Mouse (Mus musculus) embryonic fibroblast, embryonic 13.5 days (primary cell): Measurements from ENCODE around the gene Mal. TPM values are rescaled to one million over a fixed set of nuclear protein-coding genes. Genes with fewer than 3 reads are reported as not detected.

Experiments
- H3K27ac ChIP-seq: 2 replicates; pipeline ENCODE4 v1.5.1; 2012; ENCODE audit warnings: low read length, control low read depth, inconsistent platforms; ENCODE audit not compliant: insufficient read depth
- H3K4me1 ChIP-seq: 2 replicates; pipeline ENCODE4 v1.6.1; 2011; ENCODE audit warnings: low read length; ENCODE audit not compliant: control insufficient read depth, insufficient read depth
- H3K4me3 ChIP-seq: 2 replicates; pipeline ENCODE4 v1.5.1; 2011; ENCODE audit warnings: mild to moderate bottlenecking, control low read depth, low read length; ENCODE audit not compliant: insufficient read depth
- CTCF ChIP-seq: IDR thresholded peaks from 2 replicates; pipeline ENCODE4 v1.5.1; 2011; ENCODE audit warnings: mild to moderate bottlenecking, control low read depth, low read length, moderate library complexity, borderline replicate concordance; ENCODE audit not compliant: insufficient read depth
- POLR2A ChIP-seq: IDR thresholded peaks from 2 replicates; pipeline ENCODE4 v1.6.1; 2011; ENCODE audit warnings: low read depth, mild to moderate bottlenecking, control low read depth, low read length, moderate library complexity
- polyA plus RNA-seq: library from polyadenylated mRNA; stranded (reverse); fragments of >200 nt; gene quantifications from 2 replicates; pipeline ENCODE4 v1.2.4, GENCODE M21; 2011; ENCODE audit warnings: low read depth; ENCODE audit not compliant: missing spikeins, insufficient read length

Mal gene
- not detected in 2 replicates for polyA plus RNA-seq

DNA sequence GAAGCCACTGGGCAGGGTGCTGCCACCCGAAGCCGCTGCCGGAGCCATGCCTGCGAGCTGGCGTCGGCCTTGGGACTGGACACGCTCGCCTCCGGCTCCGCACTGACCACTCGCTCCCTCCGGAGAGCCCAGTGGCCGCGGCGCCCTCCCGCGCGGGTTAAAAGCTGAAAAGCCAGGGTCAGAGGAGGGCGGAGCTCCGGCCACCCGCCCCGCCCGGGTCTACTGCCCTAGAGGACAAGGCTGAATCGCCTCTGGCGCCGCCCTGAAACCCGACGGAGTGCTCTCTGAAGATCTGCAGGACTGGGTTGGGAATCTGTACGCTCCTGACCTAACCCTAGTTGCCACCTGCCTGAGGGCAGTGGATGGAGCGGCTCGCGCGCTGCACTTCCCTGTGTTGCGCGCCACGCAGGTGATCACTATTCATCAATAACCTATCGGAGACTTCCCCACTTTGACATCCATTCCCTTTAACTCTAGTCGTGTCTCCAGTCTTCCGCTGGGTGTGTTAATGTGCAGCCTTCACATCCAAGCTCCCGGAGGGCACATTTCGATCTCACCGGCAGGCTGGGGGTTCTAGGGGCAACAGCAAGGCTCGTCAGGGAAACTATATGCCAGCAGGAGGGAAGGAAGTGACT, at the start of gene Mal:
Gene Mal, minus strand, starts transcription at position 610 of the 635 bp plus-strand sequence.
- H3K4me3 ChIP-seq = no peak within 1 kb of the TSS
- H3K4me1 ChIP-seq = no peaks in the 10 kb centered on the region
- no peak for TF ChIP-seq POLR2A
- TF ChIP-seq CTCF = no peak
- no peak within 1 kb of the TSS for H3K27ac ChIP-seq

DNA sequence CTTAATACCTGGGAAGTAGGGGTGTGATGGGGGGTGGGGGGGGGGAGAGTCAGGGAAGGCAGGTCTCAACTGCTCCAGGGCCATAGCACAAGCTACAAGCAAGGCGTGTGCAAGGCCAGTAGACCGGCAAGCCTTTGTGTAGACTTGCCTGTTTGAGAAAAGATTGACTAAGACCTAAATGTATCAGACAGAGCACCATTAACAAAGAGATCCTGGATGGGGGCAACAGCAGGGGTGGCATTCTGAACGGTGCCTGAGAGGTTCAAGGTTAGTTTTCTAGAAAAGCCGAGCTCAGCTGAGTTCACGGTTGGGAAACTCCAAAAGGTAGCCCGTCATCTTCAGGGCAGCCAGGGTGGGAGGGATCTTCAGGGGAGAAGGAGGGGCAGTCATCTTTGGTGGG, 48.8 kb upstream of the Mal start:
- TF ChIP-seq POLR2A = no peak
- TF ChIP-seq CTCF = no peak
- Histone ChIP-seq H3K27ac (no peak overlapping the region), H3K4me1 (no peaks in the 10 kb centered on the region), H3K4me3 (no peak overlapping the region)

DNA sequence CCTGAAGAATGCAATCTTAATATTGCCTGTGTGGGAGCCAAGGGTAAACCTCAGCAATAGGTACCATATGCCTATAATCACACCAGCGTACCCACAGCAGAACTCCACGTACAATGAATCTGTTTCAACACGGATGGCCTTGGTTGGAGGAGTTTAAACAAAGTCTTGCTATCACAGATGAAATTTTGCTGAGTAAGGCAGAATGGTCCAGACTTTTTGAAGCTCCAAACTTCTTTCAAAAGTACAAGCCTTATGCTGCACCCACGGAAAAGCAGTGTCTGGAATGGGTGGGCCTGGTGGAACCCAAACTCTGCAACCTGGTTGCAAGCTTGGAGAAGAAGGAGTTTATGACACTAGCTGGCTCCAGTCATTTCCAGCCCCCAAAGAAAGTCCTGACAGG, 32.7 kb upstream of the Mal start:
- Histone ChIP-seq H3K4me1 (no peaks in the 10 kb centered on the region), H3K27ac (no peak overlapping the region), H3K4me3 (no peak overlapping the region)
- TF ChIP-seq CTCF (no peak), POLR2A (no peak)

DNA sequence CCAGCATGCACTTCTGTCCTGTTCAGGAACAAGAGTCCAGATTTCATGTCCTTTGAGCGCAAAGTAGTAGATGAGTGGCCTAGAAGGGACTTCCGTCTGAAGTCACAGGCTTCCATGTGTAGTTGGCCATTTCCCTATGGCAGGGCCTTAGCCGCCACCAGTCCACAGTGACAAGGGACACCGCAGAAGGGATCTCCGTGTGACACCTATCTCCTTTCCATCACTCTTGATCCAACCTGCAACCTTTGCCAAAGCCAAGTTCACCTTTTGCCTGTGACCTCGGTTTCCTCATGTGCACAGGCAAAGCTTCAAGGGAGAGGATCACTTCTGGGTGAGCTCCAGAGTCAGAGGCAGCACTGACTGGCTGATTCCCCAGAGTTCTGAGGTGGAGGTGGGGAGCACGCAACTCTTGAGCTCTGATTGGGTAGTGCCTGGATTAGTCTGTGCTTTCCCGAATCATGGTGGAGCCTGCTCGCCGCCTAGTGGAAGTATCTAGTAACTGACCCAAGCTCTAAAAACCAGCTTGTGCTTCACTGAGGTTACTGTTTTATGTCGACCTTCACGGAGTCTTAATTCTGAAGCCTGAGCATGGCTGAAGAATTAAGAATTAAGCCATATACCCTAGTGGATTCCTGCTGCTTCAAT, 27.3 kb upstream of the Mal start:
- TF ChIP-seq POLR2A (no peak), CTCF (peak; percentile 56; the same call in 1 of the 2 replicates)
- Histone ChIP-seq H3K4me1 (no peaks in the 10 kb centered on the region), H3K4me3 (no peak overlapping the region), H3K27ac (no peak overlapping the region)

DNA sequence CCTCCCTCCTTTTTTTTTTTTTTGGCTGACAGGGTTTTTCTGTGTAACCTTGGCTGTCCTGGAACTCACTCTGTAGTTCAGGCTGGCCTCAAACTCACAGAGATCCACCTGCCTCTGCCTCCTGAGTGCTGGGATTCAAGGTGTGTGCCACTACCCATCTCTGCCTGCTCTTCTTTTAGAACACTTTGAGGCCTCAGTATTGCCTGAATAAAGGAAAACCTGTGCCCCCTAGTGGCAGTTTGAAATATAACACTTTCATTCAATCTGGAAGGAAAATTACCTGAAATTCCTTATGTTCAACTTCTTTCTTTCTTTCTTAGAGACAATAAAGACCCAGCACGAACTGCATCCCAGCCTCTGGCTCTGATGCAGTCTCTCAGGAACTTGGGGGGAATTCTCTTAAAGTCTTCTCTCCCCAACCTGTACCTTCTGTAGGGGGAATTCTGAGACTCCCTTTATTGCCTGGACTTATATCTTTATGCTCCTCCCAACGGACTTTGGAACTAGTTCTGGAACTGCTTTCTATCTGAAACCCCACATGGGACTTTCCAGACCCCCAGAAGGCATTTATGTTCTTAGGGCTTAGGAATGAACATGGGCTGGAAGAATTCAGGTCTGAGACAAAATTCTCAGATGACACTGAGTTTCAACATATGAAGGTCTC, 11.5 kb upstream of the Mal start:
- Histone ChIP-seq H3K4me3 (no peak overlapping the region), H3K4me1 (no peaks in the 10 kb centered on the region), H3K27ac (no peak overlapping the region)
- TF ChIP-seq CTCF = no peak
- no peak for TF ChIP-seq POLR2A

DNA sequence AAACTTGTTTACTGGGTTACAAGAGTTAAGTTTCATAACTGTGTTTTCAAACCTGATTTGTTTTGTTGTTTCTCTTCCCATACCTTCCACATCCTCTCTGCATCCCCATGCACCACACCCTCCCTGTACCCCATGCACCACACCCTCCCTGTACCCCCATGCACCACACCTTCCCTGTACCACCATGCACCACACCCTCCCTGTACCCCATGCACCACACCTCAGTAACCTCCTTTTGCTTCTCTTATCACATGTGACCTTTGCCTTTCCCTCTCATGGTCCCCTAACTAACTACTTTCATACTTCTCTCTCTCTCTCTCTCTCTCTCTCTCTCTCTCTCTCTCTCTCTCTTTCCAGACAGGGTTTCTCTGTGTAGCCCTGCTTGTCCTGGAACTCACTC, 10.5 kb upstream of the Mal start:
- Histone ChIP-seq H3K4me1 (no peaks in the 10 kb centered on the region), H3K27ac (no peak overlapping the region), H3K4me3 (no peak overlapping the region)
- TF ChIP-seq POLR2A = no peak
- TF ChIP-seq CTCF = no peak

DNA sequence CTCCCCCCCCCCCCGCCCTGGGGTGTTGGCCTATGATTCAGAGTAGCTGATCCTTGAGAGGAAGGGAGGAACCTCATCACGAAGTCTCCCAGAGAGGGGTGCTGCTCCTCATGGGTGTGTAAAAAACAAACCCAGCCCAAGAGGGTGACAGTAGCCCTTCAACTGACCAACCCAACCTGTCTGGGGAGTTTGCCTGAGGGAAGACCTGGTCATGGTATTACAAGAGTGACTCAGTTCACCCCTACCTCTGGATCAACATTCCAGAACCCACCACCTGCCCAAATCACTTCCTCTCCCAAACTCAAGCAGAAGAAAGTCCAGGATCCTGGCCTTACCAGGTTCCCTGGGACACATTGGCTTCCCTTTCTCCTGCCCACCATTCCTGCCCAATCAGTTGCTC, 6.2 kb upstream of the Mal start:
- no peak for TF ChIP-seq CTCF
- no peak for TF ChIP-seq POLR2A
- Histone ChIP-seq H3K4me3 (no peak overlapping the region), H3K27ac (no peak overlapping the region), H3K4me1 (no peaks in the 10 kb centered on the region)

DNA sequence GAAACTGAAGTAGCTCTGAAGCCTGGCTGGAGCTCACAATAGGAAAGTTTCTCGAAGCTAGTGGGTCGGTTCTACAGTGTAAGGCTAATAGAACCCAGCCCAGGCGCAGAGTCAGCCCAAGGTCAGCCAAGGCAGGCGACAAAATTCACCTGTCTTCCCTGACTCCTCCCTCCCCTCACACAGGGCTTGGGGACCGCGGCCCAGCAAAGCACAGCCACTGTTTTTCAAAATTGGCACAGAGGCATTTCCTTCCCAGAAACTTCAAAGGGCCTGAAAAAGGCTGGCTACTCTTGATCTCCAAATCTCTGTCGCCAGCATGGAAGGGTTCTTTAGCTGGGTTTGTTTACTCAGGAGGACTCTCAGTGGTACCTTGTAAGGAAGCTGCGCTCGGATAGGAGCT, 1.1 kb downstream of the Mal start:
- Histone ChIP-seq H3K4me1 (no peaks in the 10 kb centered on the region), H3K27ac (no peak overlapping the region), H3K4me3 (no peak overlapping the region)
- TF ChIP-seq CTCF (no peak), POLR2A (no peak)

DNA sequence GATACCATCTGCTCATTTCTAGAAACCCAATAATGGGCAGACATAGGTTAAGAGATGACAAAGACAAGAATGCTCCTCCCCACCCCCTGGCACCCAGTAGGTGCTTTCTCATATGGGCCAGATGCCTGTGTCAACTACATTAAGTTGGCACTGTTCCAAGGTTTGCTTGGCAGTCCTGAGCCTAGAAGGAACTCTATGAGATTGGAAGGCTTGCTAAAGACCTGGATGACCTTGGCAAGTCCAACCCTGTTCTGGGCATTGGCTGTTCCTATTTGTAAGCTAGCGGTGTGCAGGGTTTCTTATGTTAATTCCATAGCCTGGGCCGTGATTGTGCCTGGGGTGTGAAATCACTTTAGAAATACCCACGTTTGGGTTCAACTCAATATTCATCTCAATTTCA, 1.7 kb downstream of the Mal start:
- H3K4me1 ChIP-seq = no peaks in the 10 kb centered on the region
- no peak overlapping the region for H3K27ac ChIP-seq
- TF ChIP-seq CTCF = no peak
- no peak for TF ChIP-seq POLR2A
- H3K4me3 ChIP-seq = no peak overlapping the region

DNA sequence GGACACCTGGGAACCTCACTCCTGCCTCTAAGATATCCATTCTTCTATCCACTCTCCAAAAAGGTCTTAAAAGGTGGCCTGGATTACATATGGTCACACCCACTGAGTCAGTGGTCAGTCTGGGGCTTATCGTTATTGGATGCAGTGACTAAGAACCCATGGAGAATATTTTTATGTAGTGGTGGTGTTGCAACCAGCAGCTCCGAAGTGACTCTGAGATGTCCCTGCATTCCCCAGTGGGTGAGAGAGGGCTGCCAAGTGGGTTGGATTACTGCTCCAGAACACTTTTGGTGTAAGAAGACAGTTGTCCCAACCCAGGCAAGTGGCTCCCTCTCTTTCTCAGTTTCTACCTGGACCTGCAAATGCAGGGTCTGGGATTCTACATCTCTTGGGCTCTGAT, 3.7 kb downstream of the Mal start:
- Histone ChIP-seq H3K27ac (no peak overlapping the region), H3K4me3 (no peak overlapping the region), H3K4me1 (no peaks in the 10 kb centered on the region)
- TF ChIP-seq POLR2A (no peak), CTCF (no peak)
